Mouse (Mus musculus) neural tube, postnatal 0 days (tissue): Measurements from ENCODE around the gene Hdc. TPM values are rescaled to one million over a fixed set of nuclear protein-coding genes. Genes with fewer than 3 reads are reported as not detected.

Experiments used
- polyA plus RNA-seq: library from polyadenylated mRNA; unstranded; fragments of >200 nt; fragmentation: Nextera tagmentation; extraction: Ambion mirVana; gene quantifications from 2 replicates; pipeline ENCODE4 v1.2.1, GENCODE M21; 2015

Gene Hdc
- 0.74 and 0.99 TPM in 2 replicates for polyA plus RNA-seq

DNA sequence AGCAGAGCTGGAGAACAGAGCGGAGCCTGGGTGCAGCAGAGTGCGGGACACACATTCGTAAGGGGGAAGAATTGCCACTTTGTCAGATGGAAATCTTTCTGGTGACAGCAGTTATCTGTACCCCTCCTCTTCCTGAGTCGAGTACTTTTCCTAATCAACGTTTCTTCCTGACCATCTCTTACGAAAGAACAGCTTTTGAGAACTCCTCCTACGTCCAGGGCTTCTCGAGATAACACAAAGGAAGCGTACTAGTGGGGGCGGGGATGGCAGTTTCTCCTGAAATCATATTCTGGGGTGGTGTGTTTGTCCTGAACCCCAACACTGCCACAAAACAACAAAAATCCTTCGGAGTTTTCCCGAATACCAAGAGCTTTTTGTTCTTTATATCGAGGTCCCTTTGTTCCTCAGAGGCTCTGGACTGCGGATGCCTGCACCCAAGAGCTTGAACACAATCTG is at the start of gene Hdc:
TSS of gene Hdc (minus strand) at position 51 of the 456 bp plus-strand sequence.

GRCm38 (mm10) chr2:126552357-126553290 is 66.5 kb downstream of the Hdc start, which contains the start of gene Slc27a2:
TSS of gene Slc27a2 (plus strand) at chr2:126552407.

Other genes with a start within 250 kb of the Hdc start
- gene Atp8b4, start 118.6 kb downstream of the Hdc start, polyA plus RNA-seq = 0.04 TPM in 1 of 2 replicates, not detected in the other
- 11.6 and 12.1 TPM in 2 replicates for gene Slc27a2, start 66.9 kb downstream of the Hdc start, polyA plus RNA-seq
- 19.9 and 20.7 TPM in 2 replicates for gene Gabpb1, start 57.0 kb upstream of the Hdc start, polyA plus RNA-seq
- gene Usp8, start 88.0 kb upstream of the Hdc start, polyA plus RNA-seq = 24.4 and 25.6 TPM in 2 replicates
- gene Usp50, start 164.2 kb upstream of the Hdc start, polyA plus RNA-seq = 1.7 and 2.2 TPM in 2 replicates